Mouse (Mus musculus) granulocyte monocyte progenitor cell, adult 5-6 weeks (primary cell): Measurements from ENCODE around the gene Zfp330. TPM values are rescaled to one million over a fixed set of nuclear protein-coding genes. Genes with fewer than 3 reads are reported as not detected.

Source experiments
- ATAC-seq: replicated peaks from 2 replicates; pipeline ENCODE4 v1.8.0; 2016; ENCODE audit warnings: mild to moderate bottlenecking, moderate TSS enrichment, inconsistent platforms; ENCODE audit not compliant: poor library complexity, severe bottlenecking
- total RNA-seq, 2 experiments: library from RNA; stranded (forward) in 1 of 2; stranded (reverse) in 1 of 2; fragments of 200-712, 200-1000 nt in 1 of 2; fragments of >200 nt in 1 of 2; fragmentation: Nextera tagmentation in 1 of 2; gene quantifications; 2 replicates each; pipeline ENCODE4 v1.2.3; 2014 to 2017

The Zfp330 gene
- total RNA-seq (2014; fragmentation: Nextera tagmentation) (79.9 and 90.0 TPM in 2 replicates), total RNA-seq (2017) (133 and 136 TPM in 2 replicates)

GRCm38 (mm10) chr8:82774093-82774422 is at the start of gene Zfp330:
Gene Zfp330 (minus strand): TSS chr8:82774160.
- ATAC-seq = peak; percentile 97

DNA sequence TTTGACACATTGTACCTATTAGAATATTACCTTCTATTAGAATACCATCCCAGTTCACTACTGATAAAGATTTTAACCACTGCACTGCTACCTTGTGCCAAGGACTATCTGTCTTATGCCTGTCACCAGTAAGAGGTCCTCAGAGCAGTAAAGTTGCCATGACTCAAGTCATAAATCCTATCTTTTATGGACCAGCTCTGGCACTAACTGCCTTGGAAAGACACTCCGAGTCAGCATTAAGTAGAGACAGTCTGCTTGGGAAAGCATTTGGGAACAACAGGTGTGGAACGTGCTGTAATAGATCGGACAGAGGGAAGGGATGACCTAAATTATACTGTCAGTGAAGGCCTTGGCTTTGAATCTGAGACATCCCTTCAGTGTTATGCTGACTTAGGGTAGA is 4.0 kb upstream of the Zfp330 start:
- no peak for ATAC-seq

- ATAC-seq = no peak
Observed at GRCm38 (mm10) chr8:82777406-82777805, 3.4 kb upstream of the Zfp330 start.

DNA sequence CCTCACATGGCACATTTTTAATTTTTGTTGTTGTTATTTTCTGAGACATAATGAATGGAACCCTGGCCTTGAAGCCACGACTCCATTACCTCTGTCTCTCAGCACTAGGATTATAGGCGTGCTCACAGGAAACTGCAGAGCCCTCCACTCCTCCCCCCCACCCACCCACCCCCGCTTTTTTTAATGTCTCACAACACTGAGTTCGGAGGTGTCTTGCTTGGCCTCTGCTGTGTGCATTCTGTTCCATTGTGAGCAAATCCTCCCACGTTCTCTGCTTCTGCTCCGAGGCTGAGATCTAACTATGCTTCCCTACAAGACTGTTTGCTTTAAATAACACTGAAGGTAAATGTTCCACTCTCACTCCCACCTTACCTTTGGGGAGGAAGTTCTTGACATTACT is 522 bp upstream of the Zfp330 start:
- no peak for ATAC-seq

GRCm38 (mm10) chr8:82773332-82774092 is 448 bp downstream of the Zfp330 start:
- ATAC-seq = peak; percentile 21

- no peak for ATAC-seq
Observed at GRCm38 (mm10) chr8:82770886-82771285, 3.1 kb downstream of the Zfp330 start.

DNA sequence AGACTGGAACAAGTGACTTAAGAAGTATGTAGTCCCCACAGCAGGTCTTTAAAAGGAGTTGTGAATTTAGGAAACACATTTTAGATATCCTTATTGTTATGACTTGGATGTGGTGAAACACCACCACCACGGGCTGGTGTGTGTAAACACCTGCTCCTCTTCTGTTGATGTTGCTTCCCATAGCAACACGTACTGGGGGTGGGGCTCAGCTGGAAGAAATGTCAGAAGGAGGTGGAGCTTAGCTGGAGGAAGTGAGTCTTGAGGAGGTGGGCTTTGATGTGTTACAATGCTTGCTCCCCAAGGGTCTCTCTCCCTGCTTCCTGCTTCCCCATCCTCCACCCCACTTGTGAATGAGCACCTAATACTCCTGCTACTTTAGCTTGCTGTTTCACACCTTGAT is 14.9 kb downstream of the Zfp330 start:
- ATAC-seq = peak; percentile 46

DNA sequence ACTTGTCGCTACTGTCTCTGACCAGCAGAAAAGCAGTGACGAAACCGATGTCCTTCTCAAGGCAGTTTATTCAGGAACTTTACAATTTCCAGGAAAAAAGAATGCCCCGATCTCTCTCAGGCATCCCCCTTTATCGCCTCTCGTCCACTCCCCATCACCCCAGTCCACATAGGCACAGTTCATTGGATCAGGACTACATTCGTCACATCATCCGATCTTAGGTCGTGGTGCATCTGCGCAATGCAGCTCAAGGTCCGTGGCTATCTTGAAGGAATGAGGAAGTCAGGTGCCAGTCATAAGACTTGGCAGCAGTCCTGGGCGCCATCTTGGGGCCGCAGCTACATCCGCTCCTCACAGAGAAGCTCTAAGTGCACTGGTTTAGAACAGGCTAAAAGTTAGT is 19.0 kb downstream of the Zfp330 start:
- no peak for ATAC-seq

- no peak for ATAC-seq
Observed at GRCm38 (mm10) chr8:82746617-82747016, 27.3 kb downstream of the Zfp330 start.

DNA sequence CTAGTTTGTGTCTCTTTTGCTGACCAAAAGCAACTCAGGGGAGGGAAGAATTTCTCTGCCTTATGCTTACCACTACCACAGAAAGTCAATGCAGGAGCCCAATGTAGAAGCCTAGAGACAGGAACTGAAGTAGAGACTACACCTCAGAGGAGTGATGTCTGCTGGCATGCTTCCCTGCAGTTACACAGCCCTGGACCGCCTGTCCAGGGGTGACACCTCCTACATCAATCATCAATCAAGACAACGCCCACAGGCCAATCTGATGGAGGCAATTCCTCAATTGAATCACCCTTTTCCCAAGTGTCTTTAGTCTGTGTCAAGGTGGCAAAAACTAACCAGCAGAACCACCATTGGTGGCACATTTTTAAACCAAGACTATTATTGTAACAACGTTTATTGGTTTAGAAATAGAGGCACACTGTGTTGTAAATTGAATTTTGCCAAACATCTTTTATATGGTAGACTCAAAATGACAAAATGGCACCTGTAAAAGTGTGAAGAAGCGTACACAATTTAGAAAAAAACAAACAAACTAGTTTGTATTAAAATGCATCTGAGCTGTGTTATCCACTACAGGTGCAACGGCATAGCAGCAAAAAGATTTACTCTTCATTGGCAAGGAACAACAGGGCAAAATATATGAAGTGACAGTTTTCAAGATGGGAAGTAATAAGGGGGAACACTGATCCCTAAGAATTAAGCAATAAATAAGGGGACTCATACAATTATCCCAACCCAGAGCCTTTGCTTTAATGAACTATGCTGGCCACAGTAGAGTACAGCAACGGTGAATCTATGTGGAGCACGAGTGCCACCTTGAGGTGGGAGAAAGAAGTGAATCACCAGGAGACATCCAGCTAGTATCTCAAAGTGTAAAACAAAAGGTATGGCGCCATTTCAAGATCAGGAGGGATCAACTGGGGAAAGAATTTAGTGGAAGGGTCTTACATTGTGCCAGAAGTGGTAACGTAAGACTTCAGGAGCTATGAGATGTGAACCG is 29.8 kb downstream of the Zfp330 start:
- ATAC-seq = peak; percentile 95

Other genes with a start within 250 kb of the Zfp330 start
- 0.69 and 1.8 TPM in 2 replicates for gene Rnf150, start 89.2 kb upstream of the Zfp330 start, total RNA-seq (2014; fragmentation: Nextera tagmentation)
- gene Rnf150, start 89.2 kb upstream of the Zfp330 start, total RNA-seq (2017) = 0.26 and 0.78 TPM in 2 replicates